Mouse (Mus musculus): ENCODE measurements at regions not wholly inside any gene's neighbourhood (a gene's known extent, or its start where the extent isn't known, plus 50 kb on each side); places are given as distances from the start of the nearest gene placed in this dataset.

GRCm38 (mm10) chr7:51347521-51347920 lies 163.3 kb upstream of the Ano5 start:
- no peak for ATAC-seq (ENCODE audit: low FRiP score)
- no peak overlapping the region for H3K9ac ChIP-seq (ENCODE audit: low read depth, low read length)
- 91% methylated on average over 3 of the region's 3 CpGs for WGBS

DNA sequence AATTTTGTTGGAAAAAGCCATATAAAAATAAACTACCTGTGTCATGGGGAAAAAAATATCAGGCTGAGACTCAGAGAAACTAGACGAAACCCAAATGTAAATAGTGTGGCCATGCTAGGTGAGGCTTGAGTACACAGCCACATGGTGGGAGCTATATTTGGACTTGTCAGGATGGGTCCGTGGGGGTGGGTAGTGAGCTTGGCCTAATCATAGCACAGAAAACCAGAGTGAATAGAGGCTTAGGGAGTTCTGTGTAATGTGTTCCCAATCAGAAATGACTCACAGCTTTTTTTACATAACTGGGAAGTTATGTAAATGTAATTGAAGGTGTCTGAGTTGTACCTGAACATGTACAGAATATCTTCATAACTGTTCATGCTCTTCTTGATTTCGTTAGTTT lies 150.7 kb upstream of the Ano5 start:
- H3K9me3 ChIP-seq (ENCODE audit: control insufficient read depth, low read length), result no peaks in the 10 kb centered on the region
- H3K27ac ChIP-seq (ENCODE audit: low read depth, low read length), result no peak overlapping the region
- H3K36me3 ChIP-seq (ENCODE audit: control insufficient read depth, insufficient read depth, low read length), result no peaks in the 10 kb centered on the region
- ATAC-seq (ENCODE audit: low FRiP score), result no peak
- no peak overlapping the region for H3K9ac ChIP-seq (ENCODE audit: low read depth, low read length)
- H3K4me2 ChIP-seq (replicated peaks; ENCODE audit: low read depth, low read length), result no peak overlapping the region
- WGBS, result 81% methylated on average over 3 of the region's 3 CpGs
- no peak overlapping the region for H3K4me3 ChIP-seq (ENCODE audit: low read depth, low read length)
- DNase-seq (ENCODE audit: low spot score), result no peak
- H3K27me3 ChIP-seq (ENCODE audit: control insufficient read depth, insufficient read depth, low read length), result no peaks in the 10 kb centered on the region
- no peaks in the 10 kb centered on the region for H3K4me1 ChIP-seq (replicated peaks; ENCODE audit: control insufficient read depth, insufficient read depth, low read length)

More at GRCm38 (mm10) chr7:51347521-51347920, 163.3 kb upstream of the Ano5 start:
- H3K9me3 ChIP-seq (ENCODE audit: control insufficient read depth, low read length), result no peaks in the 10 kb centered on the region
- no peaks in the 10 kb centered on the region for H3K27me3 ChIP-seq (ENCODE audit: control insufficient read depth, insufficient read depth, low read length)
- DNase-seq (ENCODE audit: low spot score), result no peak
- no peaks in the 10 kb centered on the region for H3K4me1 ChIP-seq (replicated peaks; ENCODE audit: control insufficient read depth, insufficient read depth, low read length)
- no peak overlapping the region for H3K27ac ChIP-seq (ENCODE audit: low read depth, low read length)
- H3K4me2 ChIP-seq (replicated peaks; ENCODE audit: low read depth, low read length), result no peak overlapping the region
- H3K36me3 ChIP-seq (ENCODE audit: control insufficient read depth, insufficient read depth, low read length), result no peaks in the 10 kb centered on the region
- no peak overlapping the region for H3K4me3 ChIP-seq (ENCODE audit: low read depth, low read length)

GRCm38 (mm10) chr7:51377584-51377983 lies 133.2 kb upstream of the Ano5 start:
- Histone ChIP-seq H3K36me3 (ENCODE audit: control insufficient read depth, insufficient read depth, low read length) (no peaks in the 10 kb centered on the region), H3K4me1 (replicated peaks; ENCODE audit: control insufficient read depth, insufficient read depth, low read length) (no peaks in the 10 kb centered on the region), H3K9me3 (ENCODE audit: control insufficient read depth, low read length) (no peaks in the 10 kb centered on the region), H3K4me2 (replicated peaks; ENCODE audit: low read depth, low read length) (no peak overlapping the region), H3K27me3 (ENCODE audit: control insufficient read depth, insufficient read depth, low read length) (no peaks in the 10 kb centered on the region), H3K4me3 (ENCODE audit: low read depth, low read length) (no peak overlapping the region), H3K9ac (ENCODE audit: low read depth, low read length) (no peak overlapping the region), H3K27ac (ENCODE audit: low read depth, low read length) (no peak overlapping the region)
- 84% methylated on average over 1 of the region's 1 CpGs for WGBS
- no peak for ATAC-seq (ENCODE audit: low FRiP score)
- DNase-seq (ENCODE audit: low spot score), result no peak
